Mouse (Mus musculus): ENCODE measurements at regions not wholly inside any gene's neighbourhood (a gene's known extent, or its start where the extent isn't known, plus 50 kb on each side); places are given as distances from the start of the nearest gene placed in this dataset.

DNA sequence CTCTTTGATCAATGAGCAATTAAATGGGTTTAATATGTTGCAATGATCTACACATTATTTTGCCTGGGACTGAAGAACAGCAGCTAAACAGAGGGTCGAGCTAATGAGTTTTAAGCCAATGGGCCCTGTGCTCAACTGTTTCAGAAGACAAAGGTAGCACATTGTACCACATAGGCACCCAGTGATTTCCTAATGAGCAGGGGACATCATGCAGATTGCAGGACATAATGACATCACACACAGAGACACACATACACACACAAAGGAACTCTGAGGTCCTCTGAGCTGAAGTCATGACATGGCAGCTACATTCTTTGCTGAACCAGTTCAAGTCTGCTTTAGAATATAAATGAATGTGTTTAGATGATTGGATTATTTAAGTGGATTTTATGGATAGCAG lies 71.9 kb downstream of the Zfp330 start:
- DNase-seq (ENCODE audit: low spot score, missing footprints) (no peak), ATAC-seq (ENCODE audit: low FRiP score) (no peak)
- H3K4me3 ChIP-seq (ENCODE audit: low read depth, low read length), result no peak overlapping the region
- H3K27me3 ChIP-seq (ENCODE audit: control insufficient read depth, insufficient read depth, low read length), result no peaks in the 10 kb centered on the region
- no peaks in the 10 kb centered on the region for H3K36me3 ChIP-seq (ENCODE audit: control insufficient read depth, insufficient read depth, low read length)
- H3K4me2 ChIP-seq, result no peak overlapping the region
- no peak overlapping the region for H3K27ac ChIP-seq (ENCODE audit: low read depth, low read length)
- no peak overlapping the region for H3K9ac ChIP-seq (ENCODE audit: low read length)
- no peaks in the 10 kb centered on the region for H3K4me1 ChIP-seq (ENCODE audit: control insufficient read depth, insufficient read depth, low read length)
- H3K9me3 ChIP-seq (ENCODE audit: control insufficient read depth, low read length), result no peaks in the 10 kb centered on the region
- 67% methylated on average over 1 of the region's 1 CpGs for WGBS

DNA sequence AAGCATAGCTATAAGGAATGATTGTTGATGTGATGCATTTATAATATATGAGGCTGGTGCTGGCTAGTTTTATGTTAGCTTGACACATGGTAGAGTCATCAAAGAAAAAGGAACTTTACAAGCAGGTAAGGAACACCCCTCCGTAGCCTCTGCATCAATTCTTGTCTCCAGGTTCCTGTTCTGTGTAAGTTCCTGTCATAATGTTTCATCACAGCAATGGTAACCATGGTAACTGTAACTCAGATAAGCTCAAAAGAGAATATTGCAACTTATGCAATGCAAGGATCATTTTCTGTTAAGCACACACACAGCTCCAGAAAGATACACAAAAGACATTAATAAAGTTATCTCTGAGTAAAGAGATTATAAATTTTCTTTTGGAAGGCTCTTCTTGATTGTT lies 73.5 kb downstream of the Zfp330 start:
- Histone ChIP-seq H3K9ac (ENCODE audit: low read length) (no peak overlapping the region), H3K27ac (ENCODE audit: low read depth, low read length) (no peak overlapping the region), H3K4me1 (ENCODE audit: control insufficient read depth, insufficient read depth, low read length) (no peaks in the 10 kb centered on the region), H3K27me3 (ENCODE audit: control insufficient read depth, insufficient read depth, low read length) (no peaks in the 10 kb centered on the region), H3K4me3 (ENCODE audit: low read depth, low read length) (no peak overlapping the region), H3K9me3 (ENCODE audit: control insufficient read depth, low read length) (no peaks in the 10 kb centered on the region), H3K4me2 (no peak overlapping the region), H3K36me3 (ENCODE audit: control insufficient read depth, insufficient read depth, low read length) (no peaks in the 10 kb centered on the region)
- 85% methylated on average over 1 of the region's 1 CpGs for WGBS
- no peak for DNase-seq (ENCODE audit: low spot score, missing footprints)
- ATAC-seq (ENCODE audit: low FRiP score), result no peak

DNA sequence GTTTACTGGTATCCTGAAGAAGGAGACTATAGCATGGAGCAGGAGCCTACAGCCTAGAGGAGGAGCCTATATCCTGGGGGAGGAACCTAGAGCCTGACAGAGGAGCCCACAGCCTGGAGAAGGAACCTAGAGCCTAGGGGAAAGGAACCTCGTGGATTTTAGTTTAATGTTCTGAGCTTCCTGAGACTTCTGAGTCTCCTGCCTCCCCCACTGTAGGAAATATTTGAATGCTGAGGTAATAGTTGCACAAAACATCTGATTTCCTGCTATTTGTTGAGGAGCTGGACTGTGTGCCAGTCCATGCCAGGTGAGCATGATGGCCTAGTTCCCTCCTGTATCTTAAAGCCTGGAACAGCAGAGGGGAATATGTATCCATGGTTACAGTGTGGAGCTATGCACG lies 74.7 kb downstream of the Zfp330 start:
- Histone ChIP-seq H3K36me3 (ENCODE audit: control insufficient read depth, insufficient read depth, low read length) (no peaks in the 10 kb centered on the region), H3K4me3 (ENCODE audit: low read depth, low read length) (no peak overlapping the region), H3K27me3 (ENCODE audit: control insufficient read depth, insufficient read depth, low read length) (no peaks in the 10 kb centered on the region), H3K27ac (ENCODE audit: low read depth, low read length) (no peak overlapping the region), H3K4me2 (no peak overlapping the region), H3K9ac (ENCODE audit: low read length) (no peak overlapping the region), H3K4me1 (ENCODE audit: control insufficient read depth, insufficient read depth, low read length) (no peaks in the 10 kb centered on the region), H3K9me3 (ENCODE audit: control insufficient read depth, low read length) (no peaks in the 10 kb centered on the region)
- 83% methylated on average over 2 of the region's 2 CpGs for WGBS
- ATAC-seq (ENCODE audit: low FRiP score) (no peak), DNase-seq (ENCODE audit: low spot score, missing footprints) (no peak)

DNA sequence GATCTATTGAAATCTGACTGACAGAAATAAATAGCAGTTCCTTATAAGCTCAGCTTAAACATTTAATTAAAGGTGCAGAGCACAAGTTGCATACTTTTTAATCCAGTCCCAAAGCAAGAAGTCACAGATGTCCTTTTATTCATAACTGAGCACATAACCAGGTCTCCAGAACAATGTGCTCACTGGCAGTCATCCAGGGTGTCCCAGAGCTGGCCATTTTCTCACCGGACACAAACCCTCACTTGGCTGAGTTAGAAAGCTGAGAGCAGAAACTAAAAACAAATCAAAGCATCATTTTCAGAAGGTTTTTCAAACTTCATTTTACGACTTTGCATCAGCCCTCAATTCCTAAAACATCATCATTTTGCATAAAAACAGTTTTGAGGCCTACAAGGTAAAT lies 75.9 kb downstream of the Zfp330 start:
- Histone ChIP-seq H3K36me3 (ENCODE audit: control insufficient read depth, insufficient read depth, low read length) (no peaks in the 10 kb centered on the region), H3K27me3 (ENCODE audit: control insufficient read depth, insufficient read depth, low read length) (no peaks in the 10 kb centered on the region), H3K9ac (ENCODE audit: low read length) (no peak overlapping the region), H3K9me3 (ENCODE audit: control insufficient read depth, low read length) (no peaks in the 10 kb centered on the region), H3K4me2 (no peak overlapping the region), H3K4me3 (ENCODE audit: low read depth, low read length) (no peak overlapping the region), H3K4me1 (ENCODE audit: control insufficient read depth, insufficient read depth, low read length) (no peaks in the 10 kb centered on the region), H3K27ac (ENCODE audit: low read depth, low read length) (no peak overlapping the region)
- no peak for ATAC-seq (ENCODE audit: low FRiP score)
- no peak for DNase-seq (ENCODE audit: low spot score, missing footprints)
- WGBS, result 80% methylated on average over 2 of the region's 2 CpGs

DNA sequence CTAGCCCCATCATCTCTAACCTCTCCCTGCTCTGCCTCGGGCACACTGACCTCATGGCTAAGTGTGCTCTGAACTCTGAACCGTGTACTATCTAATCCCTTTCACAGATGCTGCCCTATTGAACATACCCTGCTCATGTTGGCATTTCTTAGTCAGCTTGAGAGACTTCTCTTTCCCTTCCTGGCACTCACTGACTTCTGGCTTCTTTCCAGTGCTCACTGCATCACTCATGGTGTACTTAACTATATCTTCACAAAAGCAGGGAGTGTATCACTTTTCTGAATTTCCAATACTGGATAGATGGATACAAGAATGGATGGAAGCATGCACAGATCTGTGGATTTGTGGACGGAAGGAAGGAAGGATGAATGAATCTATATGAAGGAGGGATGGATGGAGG lies 80.9 kb downstream of the Zfp330 start:
- Histone ChIP-seq H3K9ac (ENCODE audit: low read length) (no peak overlapping the region), H3K4me2 (no peak overlapping the region), H3K27ac (ENCODE audit: low read depth, low read length) (no peak overlapping the region), H3K4me1 (ENCODE audit: control insufficient read depth, insufficient read depth, low read length) (no peaks in the 10 kb centered on the region), H3K4me3 (ENCODE audit: low read depth, low read length) (no peak overlapping the region), H3K36me3 (ENCODE audit: control insufficient read depth, insufficient read depth, low read length) (no peaks in the 10 kb centered on the region), H3K9me3 (ENCODE audit: control insufficient read depth, low read length) (no peaks in the 10 kb centered on the region), H3K27me3 (ENCODE audit: control insufficient read depth, insufficient read depth, low read length) (no peaks in the 10 kb centered on the region)
- 87% methylated on average over 3 of the region's 3 CpGs for WGBS
- DNase-seq (ENCODE audit: low spot score, missing footprints) (no peak), ATAC-seq (ENCODE audit: low FRiP score) (no peak)

DNA sequence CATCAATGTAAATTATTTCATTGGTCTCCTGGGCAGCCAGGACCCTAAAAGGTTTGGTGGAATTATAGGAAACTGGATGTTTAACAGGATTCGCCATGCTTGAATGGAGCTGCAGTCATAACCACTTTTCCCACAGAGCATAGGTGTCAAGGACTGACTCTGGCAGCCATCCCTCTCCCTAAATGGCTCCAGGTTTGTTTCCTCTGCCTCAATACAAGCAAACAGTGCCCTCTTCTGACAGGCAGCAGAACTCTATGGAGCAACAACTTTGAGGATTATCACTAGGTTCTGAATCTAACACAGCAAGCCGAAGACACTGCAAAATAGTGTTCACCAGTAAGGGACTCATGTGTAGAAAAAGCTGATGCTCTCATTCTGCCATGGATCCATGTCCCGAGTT lies 84.6 kb downstream of the Zfp330 start:
- Histone ChIP-seq H3K27me3 (ENCODE audit: control insufficient read depth, insufficient read depth, low read length) (no peaks in the 10 kb centered on the region), H3K4me3 (ENCODE audit: low read depth, low read length) (no peak overlapping the region), H3K36me3 (ENCODE audit: control insufficient read depth, insufficient read depth, low read length) (no peaks in the 10 kb centered on the region), H3K4me1 (ENCODE audit: control insufficient read depth, insufficient read depth, low read length) (no peaks in the 10 kb centered on the region), H3K4me2 (no peak overlapping the region), H3K27ac (ENCODE audit: low read depth, low read length) (no peak overlapping the region), H3K9ac (ENCODE audit: low read length) (no peak overlapping the region), H3K9me3 (ENCODE audit: control insufficient read depth, low read length) (no peaks in the 10 kb centered on the region)
- ATAC-seq (ENCODE audit: low FRiP score) (peak; percentile 52; the same call in 1 of the 2 replicates), DNase-seq (ENCODE audit: low spot score, missing footprints) (no peak)
- 61% methylated on average over 3 of the region's 3 CpGs for WGBS

DNA sequence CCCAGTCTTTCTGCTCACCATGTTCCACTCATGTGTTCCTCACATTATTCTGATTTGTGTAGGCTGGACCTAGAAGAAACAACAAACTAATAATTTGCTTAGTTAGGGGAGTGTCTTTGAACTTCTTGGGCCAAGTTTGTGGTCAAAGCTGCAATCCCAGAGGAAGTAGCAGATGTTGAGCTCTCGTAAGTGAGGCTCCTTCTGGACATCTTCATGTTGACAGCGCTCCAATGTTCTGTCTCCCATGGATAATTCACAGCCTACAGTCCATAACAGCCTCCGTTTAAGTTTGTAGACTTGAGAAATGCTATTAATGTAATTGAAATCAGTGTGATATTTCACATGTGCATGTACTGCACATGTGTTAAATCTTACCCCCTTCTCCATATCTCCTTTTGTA lies 88.0 kb downstream of the Zfp330 start:
- no peak overlapping the region for H3K27ac ChIP-seq (ENCODE audit: low read depth, low read length)
- 91% methylated on average over 3 of the region's 3 CpGs for WGBS
- no peaks in the 10 kb centered on the region for H3K36me3 ChIP-seq (ENCODE audit: control insufficient read depth, insufficient read depth, low read length)
- H3K4me1 ChIP-seq (ENCODE audit: control insufficient read depth, insufficient read depth, low read length), result no peaks in the 10 kb centered on the region
- no peak overlapping the region for H3K4me2 ChIP-seq
- no peak overlapping the region for H3K9ac ChIP-seq (ENCODE audit: low read length)
- H3K9me3 ChIP-seq (ENCODE audit: control insufficient read depth, low read length), result no peaks in the 10 kb centered on the region
- H3K27me3 ChIP-seq (ENCODE audit: control insufficient read depth, insufficient read depth, low read length), result no peaks in the 10 kb centered on the region
- ATAC-seq (ENCODE audit: low FRiP score) (no peak), DNase-seq (ENCODE audit: low spot score, missing footprints) (no peak)
- H3K4me3 ChIP-seq (ENCODE audit: low read depth, low read length), result no peak overlapping the region

DNA sequence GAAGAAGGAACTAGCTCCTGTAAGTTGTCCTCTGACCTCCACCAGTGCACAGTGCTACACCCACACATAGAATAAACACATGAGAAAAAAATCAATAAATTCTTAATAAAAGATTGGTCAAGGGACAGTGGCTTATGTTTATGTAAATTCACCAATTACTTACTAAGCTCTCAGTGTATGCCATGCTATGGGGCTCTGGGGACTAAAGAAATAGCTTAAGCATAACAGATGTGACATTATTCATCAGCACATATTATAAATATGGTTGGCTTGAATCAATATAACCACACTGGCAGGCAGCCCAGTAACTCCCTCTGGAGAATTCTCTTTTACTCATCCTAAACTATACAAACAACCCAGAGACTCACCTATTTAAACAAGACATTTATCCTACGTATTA lies 95.2 kb downstream of the Zfp330 start:
- H3K4me2 ChIP-seq, result no peak overlapping the region
- no peaks in the 10 kb centered on the region for H3K36me3 ChIP-seq (ENCODE audit: control insufficient read depth, insufficient read depth, low read length)
- WGBS, result 78% methylated on average over 1 of the region's 1 CpGs
- peak; percentile 68 for ATAC-seq (ENCODE audit: low FRiP score)
- no peaks in the 10 kb centered on the region for H3K9me3 ChIP-seq (ENCODE audit: control insufficient read depth, low read length)
- no peak for DNase-seq (ENCODE audit: low spot score, missing footprints)
- no peaks in the 10 kb centered on the region for H3K27me3 ChIP-seq (ENCODE audit: control insufficient read depth, insufficient read depth, low read length)
- no peaks in the 10 kb centered on the region for H3K4me1 ChIP-seq (ENCODE audit: control insufficient read depth, insufficient read depth, low read length)
- no peak overlapping the region for H3K4me3 ChIP-seq (ENCODE audit: low read depth, low read length)
- no peak overlapping the region for H3K27ac ChIP-seq (ENCODE audit: low read depth, low read length)
- H3K9ac ChIP-seq (ENCODE audit: low read length), result no peak overlapping the region

DNA sequence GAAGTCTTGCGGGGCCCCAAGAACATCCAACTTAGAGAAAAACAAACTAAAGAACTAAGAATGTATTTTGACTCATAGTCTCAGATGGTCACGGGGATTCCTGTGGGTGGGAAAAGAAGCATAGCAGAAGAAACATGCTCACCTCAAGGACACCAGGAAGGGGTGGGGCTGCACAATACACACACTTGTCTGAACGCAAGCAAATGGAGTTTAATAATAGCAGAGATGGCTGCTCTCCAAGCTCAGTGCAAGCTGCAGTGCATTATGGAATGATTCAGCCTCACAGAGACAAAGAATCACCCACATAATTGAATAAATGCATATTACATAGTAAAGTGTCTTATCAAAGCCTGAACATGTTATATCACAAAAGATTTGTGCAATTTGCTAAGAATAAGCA lies 96.2 kb downstream of the Zfp330 start:
- no peaks in the 10 kb centered on the region for H3K4me1 ChIP-seq (ENCODE audit: control insufficient read depth, insufficient read depth, low read length)
- no peak overlapping the region for H3K9ac ChIP-seq (ENCODE audit: low read length)
- no peaks in the 10 kb centered on the region for H3K27me3 ChIP-seq (ENCODE audit: control insufficient read depth, insufficient read depth, low read length)
- no peak overlapping the region for H3K4me2 ChIP-seq
- WGBS, result 90% methylated on average over 3 of the region's 3 CpGs
- no peaks in the 10 kb centered on the region for H3K36me3 ChIP-seq (ENCODE audit: control insufficient read depth, insufficient read depth, low read length)
- no peak for DNase-seq (ENCODE audit: low spot score, missing footprints)
- no peak overlapping the region for H3K27ac ChIP-seq (ENCODE audit: low read depth, low read length)
- no peak overlapping the region for H3K4me3 ChIP-seq (ENCODE audit: low read depth, low read length)
- no peaks in the 10 kb centered on the region for H3K9me3 ChIP-seq (ENCODE audit: control insufficient read depth, low read length)
- no peak for ATAC-seq (ENCODE audit: low FRiP score)

DNA sequence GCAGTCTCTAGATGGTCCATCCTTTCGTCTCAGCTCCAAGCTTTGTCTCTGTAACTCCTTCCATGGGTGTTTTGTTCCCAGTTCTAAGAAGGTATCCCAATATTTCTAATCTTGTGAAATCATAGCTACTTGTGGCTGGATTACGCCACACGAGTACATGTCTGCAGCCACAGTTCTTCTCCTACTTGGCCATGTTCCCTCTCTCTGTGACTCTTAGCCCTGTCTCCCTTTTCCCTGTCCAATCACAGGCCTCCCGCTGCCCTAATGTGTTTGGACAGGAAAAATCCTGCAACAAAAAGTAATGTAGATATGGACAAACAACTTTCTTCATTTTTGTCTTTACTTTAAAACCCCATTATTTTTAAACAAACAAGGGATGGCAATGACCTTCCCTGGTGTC lies 104.7 kb downstream of the Zfp330 start:
- ATAC-seq (ENCODE audit: low FRiP score) (no peak), DNase-seq (ENCODE audit: low spot score, missing footprints) (no peak)
- Histone ChIP-seq H3K4me1 (ENCODE audit: control insufficient read depth, insufficient read depth, low read length) (no peaks in the 10 kb centered on the region), H3K4me2 (no peak overlapping the region), H3K27me3 (ENCODE audit: control insufficient read depth, insufficient read depth, low read length) (no peaks in the 10 kb centered on the region), H3K9ac (ENCODE audit: low read length) (no peak overlapping the region), H3K27ac (ENCODE audit: low read depth, low read length) (no peak overlapping the region), H3K36me3 (ENCODE audit: control insufficient read depth, insufficient read depth, low read length) (no peaks in the 10 kb centered on the region), H3K4me3 (ENCODE audit: low read depth, low read length) (no peak overlapping the region), H3K9me3 (ENCODE audit: control insufficient read depth, low read length) (no peaks in the 10 kb centered on the region)
- 93% methylated on average over 4 of the region's 4 CpGs for WGBS

All from midbrain, embryonic 11.5 days (tissue).